Mouse (Mus musculus) heart, postnatal 0 days (tissue): ENCODE measurements around the gene Ltb4r2. TPM values are rescaled to one million over a fixed set of nuclear protein-coding genes. Genes with fewer than 3 reads are reported as not detected.

Source experiments
- ATAC-seq: fragments of 200-750 bp; cut with Nextera tagmentation; 2 replicates; pipeline ENCODE4 v1.8.0; 2017; ENCODE audit warnings: low read depth, moderate number of reproducible peaks, moderate library complexity; ENCODE audit not compliant: insufficient read depth
- DNase-seq: peaks from one replicate; pipeline ENCODE4 v3.0.0-alpha.2; 2016; ENCODE audit warnings: low spot score
- H3K27ac ChIP-seq: fragments of 300-500 bp; sonication (generic); 2 replicates; pipeline ENCODE4 v1.5.1; 2014; ENCODE audit warnings: low read depth, mild to moderate bottlenecking
- H3K27me3 ChIP-seq: fragments of 300-500 bp; sonication (generic); 2 replicates; pipeline ENCODE4 v1.6.1; 2014; ENCODE audit warnings: low read length, mixed read lengths; ENCODE audit not compliant: control insufficient read depth, insufficient read depth
- H3K36me3 ChIP-seq: fragments of 300-500 bp; sonication (generic); replicated peaks from 2 replicates; pipeline ENCODE4 v1.6.1; 2014; ENCODE audit warnings: low read length, mixed read lengths; ENCODE audit not compliant: control insufficient read depth, insufficient read depth
- H3K4me1 ChIP-seq: fragments of 300-500 bp; sonication (generic); 2 replicates; pipeline ENCODE4 v1.6.1; 2014; ENCODE audit warnings: antibody characterized with exemption; ENCODE audit not compliant: control insufficient read depth, insufficient read depth
- H3K4me2 ChIP-seq: fragments of 300-500 bp; sonication (generic); 2 replicates; pipeline ENCODE4 v1.6.1; 2014; ENCODE audit warnings: low read depth, mild to moderate bottlenecking, low read length, moderate library complexity
- H3K4me3 ChIP-seq: fragments of 300-500 bp; sonication (generic); 2 replicates; pipeline ENCODE4 v1.5.1; 2014; ENCODE audit warnings: low read depth, low read length
- H3K9ac ChIP-seq: fragments of 300-500 bp; sonication (generic); replicated peaks from 2 replicates; pipeline ENCODE4 v1.6.1; 2014; ENCODE audit warnings: low read depth, low read length, mixed read lengths
- H3K9me3 ChIP-seq: fragments of 300-500 bp; sonication (generic); replicated peaks from 2 replicates; pipeline ENCODE4 v1.6.1; 2016; ENCODE audit warnings: low read length; ENCODE audit not compliant: control insufficient read depth
- CTCF ChIP-seq: IDR thresholded peaks from 2 replicates; pipeline ENCODE4 v1.5.1; 2016; ENCODE audit warnings: antibody characterized with exemption, control low read depth, low read depth
- EP300 ChIP-seq: IDR thresholded peaks from 2 replicates; pipeline ENCODE4 v1.6.1; 2016; ENCODE audit warnings: antibody characterized with exemption, low read depth
- whole genome bisulfite sequencing: fragments of 180-500 bp; shearing (Covaris S2); extraction: QIAGEN DNeasy Blood & Tissue Kit; methylation state at CpG from one replicate; pipeline ENCODE4 v1.1.7; 2014; 5-methylcytosine and 5-hydroxymethylcytosine counted together
- polyA plus RNA-seq: library from polyadenylated mRNA; unstranded; fragments of >200 nt; fragmentation: Nextera tagmentation; extraction: Ambion mirVana; gene quantifications from 2 replicates; pipeline ENCODE4 v1.2.1, GENCODE M21; 2015
- total RNA-seq: library from RNA; depleted of rRNA; stranded (reverse); fragments of >200 nt; gene quantifications from 2 replicates; pipeline ENCODE4 v1.2.3, GENCODE M21; 2014; ENCODE audit warnings: low replicate concordance

Ltb4r2 gene
- total and polyA plus RNA-seq, 2 experiments from 2014 or later = 0.22 TPM; not detected in 1

GRCm38 (mm10) chr14:55777806-55778205 is 16.6 kb downstream of the Ltb4r2 start:
- DNase-seq (no peak), ATAC-seq (no peak)
- H3K9ac ChIP-seq = no peak overlapping the region
- no peaks in the 10 kb centered on the region for H3K9me3 ChIP-seq
- no peaks in the 10 kb centered on the region; the same call in 1 of the 2 replicates for H3K4me1 ChIP-seq
- 82% methylated on average over 11 of the region's 11 CpGs for WGBS
- TF ChIP-seq CTCF (no peak), EP300 (no peak)
- no peak overlapping the region for H3K4me3 ChIP-seq
- H3K27me3 ChIP-seq = peaks cover 14% of the 10 kb centered on the region
- H3K4me2 ChIP-seq = no peak overlapping the region
- H3K27ac ChIP-seq = no peak overlapping the region
- peaks cover 19% of the 10 kb centered on the region; the same call in 1 of the 2 replicates for H3K36me3 ChIP-seq

GRCm38 (mm10) chr14:55778686-55779085 is 17.5 kb downstream of the Ltb4r2 start:
- Histone ChIP-seq H3K4me3 (no peak overlapping the region), H3K36me3 (peaks cover 15% of the 10 kb centered on the region; the same call in 1 of the 2 replicates), H3K9me3 (no peaks in the 10 kb centered on the region), H3K4me1 (no peaks in the 10 kb centered on the region; the same call in 1 of the 2 replicates), H3K27me3 (peaks cover 16% of the 10 kb centered on the region), H3K9ac (no peak overlapping the region), H3K27ac (no peak overlapping the region), H3K4me2 (no peak overlapping the region)
- ATAC-seq = no peak
- TF ChIP-seq EP300 (no peak), CTCF (no peak)
- no peak for DNase-seq
- 84% methylated on average over 15 of the region's 15 CpGs for WGBS

GRCm38 (mm10) chr14:55779656-55780055 is 18.4 kb downstream of the Ltb4r2 start:
- DNase-seq (no peak), ATAC-seq (no peak)
- WGBS = 60% methylated on average over 16 of the region's 16 CpGs
- Histone ChIP-seq H3K9me3 (no peaks in the 10 kb centered on the region), H3K4me1 (no peaks in the 10 kb centered on the region; the same call in 1 of the 2 replicates), H3K4me3 (no peak overlapping the region), H3K27ac (no peak overlapping the region), H3K27me3 (peaks cover 22% of the 10 kb centered on the region), H3K4me2 (no peak overlapping the region), H3K36me3 (peaks cover 11% of the 10 kb centered on the region; the same call in 1 of the 2 replicates), H3K9ac (no peak overlapping the region)
- no peak for TF ChIP-seq EP300
- no peak for TF ChIP-seq CTCF

GRCm38 (mm10) chr14:55780736-55781135 is 19.5 kb downstream of the Ltb4r2 start:
- no peak for ATAC-seq
- no peak overlapping the region for H3K27ac ChIP-seq
- no peak for DNase-seq
- peaks cover 4% of the 10 kb centered on the region; the same call in 1 of the 2 replicates for H3K36me3 ChIP-seq
- 82% methylated on average over 11 of the region's 11 CpGs for WGBS
- no peak overlapping the region for H3K9ac ChIP-seq
- no peak overlapping the region for H3K4me3 ChIP-seq
- H3K4me1 ChIP-seq = no peaks in the 10 kb centered on the region; the same call in 1 of the 2 replicates
- peaks cover 27% of the 10 kb centered on the region for H3K27me3 ChIP-seq
- H3K4me2 ChIP-seq = no peak overlapping the region
- H3K9me3 ChIP-seq = no peaks in the 10 kb centered on the region
- TF ChIP-seq EP300 (no peak), CTCF (no peak)

GRCm38 (mm10) chr14:55781310-55781709 is 20.1 kb downstream of the Ltb4r2 start:
- WGBS = 18% methylated on average over 14 of the region's 14 CpGs
- Histone ChIP-seq H3K9ac (no peak overlapping the region), H3K4me1 (no peaks in the 10 kb centered on the region; the same call in 1 of the 2 replicates), H3K9me3 (no peaks in the 10 kb centered on the region), H3K27ac (no peak overlapping the region), H3K4me3 (0 out of 2 replicates have a peak overlapping the region, but pooled peaks have one; percentile 4), H3K36me3 (peaks cover 4% of the 10 kb centered on the region; the same call in 1 of the 2 replicates), H3K4me2 (peak overlapping the region; percentile 61), H3K27me3 (peaks cover 27% of the 10 kb centered on the region)
- peak; percentile 71 for ATAC-seq
- peak; percentile 81 for DNase-seq
- TF ChIP-seq EP300 (no peak), CTCF (peak; percentile 99)
